Mouse (Mus musculus) spleen, adult 2 months (tissue): ENCODE measurements around the gene Serpinf1. TPM values are rescaled to one million over a fixed set of nuclear protein-coding genes. Genes with fewer than 3 reads are reported as not detected.

Source experiments
- DNase-seq, 2 experiments: peaks; one replicate each; pipeline versions ENCODE4 v3.0.0 to v3.0.0-alpha.2; 2012 to 2021; ENCODE audit warnings: low spot score in 2 of 2, low read depth in 1 of 2
- H3K27ac ChIP-seq: fragments of 200-500 bp; 2 replicates; pipeline ENCODE4 v1.5.1; 2012; ENCODE audit warnings: low read length, inconsistent platforms; ENCODE audit not compliant: insufficient read depth
- H3K27me3 ChIP-seq: fragments of 200-500 bp; 2 replicates; pipeline ENCODE4 v1.6.1; 2012; ENCODE audit warnings: mild to moderate bottlenecking, moderate library complexity, low read length, inconsistent platforms; ENCODE audit not compliant: control insufficient read depth, insufficient read depth
- H3K36me3 ChIP-seq: fragments of 200-500 bp; 2 replicates; pipeline ENCODE4 v1.6.1; 2012; ENCODE audit warnings: mild to moderate bottlenecking, low read length, inconsistent platforms; ENCODE audit not compliant: control insufficient read depth, insufficient read depth
- H3K4me1 ChIP-seq: fragments of 200-500 bp; 2 replicates; pipeline ENCODE4 v1.6.1; 2011; ENCODE audit warnings: inconsistent platforms; ENCODE audit not compliant: control insufficient read depth, insufficient read depth, insufficient read length
- H3K4me3 ChIP-seq: fragments of 200-500 bp; 2 replicates; pipeline ENCODE4 v1.5.1; 2011; ENCODE audit warnings: mild to moderate bottlenecking, inconsistent platforms; ENCODE audit not compliant: insufficient read depth, insufficient read length; ENCODE audit errors: extremely low read depth
- CTCF ChIP-seq: fragments of 200-500 bp; IDR thresholded peaks from 2 replicates; pipeline ENCODE4 v1.5.1; 2011; ENCODE audit warnings: mild to moderate bottlenecking, inconsistent platforms; ENCODE audit not compliant: insufficient read depth, insufficient read length, insufficient replicate concordance; ENCODE audit errors: extremely low read depth
- POLR2A ChIP-seq: fragments of 200-500 bp; IDR thresholded peaks from 2 replicates; pipeline ENCODE4 v1.6.1; 2011; ENCODE audit warnings: low read depth, low read length, inconsistent platforms
- WGBS: fragments of 180-500 bp; shearing (Covaris S2); methylation state at CpG from one replicate; pipeline ENCODE4 v1.1.7; 2018; 5-methylcytosine and 5-hydroxymethylcytosine counted together
- polyA plus RNA-seq: library from polyadenylated mRNA; depleted of rRNA; stranded (reverse); fragments of >200 nt; gene quantifications from 2 replicates; pipeline ENCODE4 v1.2.3, GENCODE M21; 2012

Gene Serpinf1
- polyA plus RNA-seq, 1 experiment: 9.7 TPM

- TF ChIP-seq POLR2A: no peak
- TF ChIP-seq CTCF: no peak
- no peak for DNase-seq
- peaks cover 30% of the 10 kb centered on the region for H3K36me3 ChIP-seq
- H3K27ac ChIP-seq: no peak overlapping the region
- H3K4me3 ChIP-seq: no peak overlapping the region
- no peaks in the 10 kb centered on the region for H3K27me3 ChIP-seq
- no peaks in the 10 kb centered on the region for H3K4me1 ChIP-seq
- 100% methylated on average over 3 of the region's 3 CpGs for WGBS
These were observed 17.4 kb upstream of the Serpinf1 start for GRCm38 (mm10) chr11:75439951-75440350.

DNA sequence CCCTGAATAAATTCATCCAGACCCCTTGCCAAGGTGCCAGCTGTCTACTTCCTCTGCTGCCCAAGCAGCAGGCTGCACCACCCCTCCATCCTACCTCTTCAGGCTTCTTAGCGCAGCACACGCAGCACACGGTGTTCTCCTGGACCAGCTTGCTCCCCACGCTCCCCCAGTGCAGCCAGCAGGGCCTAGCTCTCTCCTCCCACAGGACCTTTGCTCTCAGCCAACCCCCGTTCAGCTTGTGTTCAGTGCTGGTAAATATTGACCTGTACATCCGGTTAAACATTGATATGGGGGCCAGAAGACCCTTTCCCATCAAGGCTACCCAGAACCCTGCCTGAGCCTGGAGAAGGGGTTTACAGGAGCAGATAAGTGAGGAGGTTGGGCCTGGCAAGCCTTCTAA, 16.9 kb upstream of the Serpinf1 start, which contains the start of gene Serpinf2:
TSS of gene Serpinf2 (minus strand) at position 229 of the 400 bp plus-strand sequence.
- Histone ChIP-seq H3K27me3 (no peaks in the 10 kb centered on the region), H3K36me3 (peaks cover 24% of the 10 kb centered on the region), H3K27ac (no peak within 1 kb of the TSS), H3K4me3 (no peak within 1 kb of the TSS), H3K4me1 (no peaks in the 10 kb centered on the region)
- TF ChIP-seq CTCF (no peak), POLR2A (no peak)
- 83% methylated on average over 6 of the region's 6 CpGs for WGBS
- no peak for DNase-seq

DNA sequence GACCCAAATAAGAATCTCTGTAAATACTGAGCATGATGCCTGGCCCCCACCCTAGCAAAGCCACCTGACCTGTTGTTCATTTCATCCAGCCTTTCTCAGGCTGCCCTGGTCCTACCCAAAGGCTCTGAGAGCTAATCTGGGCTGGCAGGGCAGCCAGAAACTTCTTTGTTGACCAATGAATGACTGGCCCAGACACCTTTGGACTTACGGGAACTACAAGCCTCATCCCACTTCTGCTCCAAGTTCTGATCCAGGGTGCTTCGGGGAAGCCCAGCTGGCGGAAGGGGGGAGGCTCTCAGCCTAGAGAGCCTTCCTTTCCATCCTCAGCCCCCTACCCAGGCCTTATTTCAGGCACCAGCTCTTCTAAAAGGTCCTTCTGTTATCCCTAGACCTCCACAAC, 16.3 kb upstream of the Serpinf1 start:
- 93% methylated on average over 3 of the region's 3 CpGs for WGBS
- DNase-seq: no peak
- no peaks in the 10 kb centered on the region for H3K27me3 ChIP-seq
- H3K27ac ChIP-seq: no peak overlapping the region
- no peak overlapping the region for H3K4me3 ChIP-seq
- H3K36me3 ChIP-seq: peaks cover 19% of the 10 kb centered on the region
- H3K4me1 ChIP-seq: no peaks in the 10 kb centered on the region
- no peak for TF ChIP-seq CTCF
- no peak for TF ChIP-seq POLR2A

DNA sequence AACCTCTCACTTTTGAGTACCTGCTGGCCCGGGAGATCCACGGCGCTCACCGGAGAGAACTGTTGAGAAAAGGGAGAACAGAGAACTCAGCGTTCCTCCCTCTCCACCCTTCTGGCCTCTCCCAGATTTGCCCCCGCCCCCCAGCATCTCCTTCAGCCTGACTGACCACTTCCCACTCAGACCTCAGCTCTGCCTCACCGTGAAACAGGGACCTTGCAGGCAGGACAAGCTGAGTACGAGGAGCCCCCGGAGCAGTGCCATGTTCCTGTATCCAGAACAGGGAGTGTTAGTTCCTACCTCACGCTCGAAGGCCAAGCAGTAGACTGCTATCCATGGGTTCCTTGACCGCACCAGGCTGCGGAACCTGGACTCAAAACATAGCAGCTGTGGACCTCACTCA, 15.7 kb upstream of the Serpinf1 start:
- Histone ChIP-seq H3K36me3 (peaks cover 16% of the 10 kb centered on the region), H3K27me3 (no peaks in the 10 kb centered on the region), H3K27ac (no peak overlapping the region), H3K4me3 (no peak overlapping the region), H3K4me1 (no peaks in the 10 kb centered on the region)
- DNase-seq: no peak
- 82% methylated on average over 13 of the region's 13 CpGs for WGBS
- TF ChIP-seq POLR2A: no peak
- no peak for TF ChIP-seq CTCF

DNA sequence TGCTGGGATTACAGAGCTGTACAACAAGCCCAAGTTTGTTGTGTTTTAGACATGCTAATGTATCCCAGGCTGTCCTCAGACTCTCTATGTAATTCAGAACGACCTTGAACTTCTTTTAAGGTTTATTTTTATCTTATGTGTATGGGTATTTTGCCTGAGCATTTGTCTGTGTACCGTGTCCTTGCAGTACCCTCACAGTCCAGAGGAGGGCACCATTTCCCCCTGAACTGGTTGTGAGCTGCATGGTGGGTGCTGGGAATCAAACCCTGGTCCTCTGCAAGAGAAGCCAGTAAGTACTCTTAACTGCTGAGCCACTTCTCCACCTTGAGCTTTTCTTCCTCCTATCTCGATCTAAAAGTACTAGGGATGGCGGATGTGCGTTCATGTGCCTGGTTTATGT, 11.6 kb upstream of the Serpinf1 start:
- TF ChIP-seq POLR2A: no peak
- TF ChIP-seq CTCF: no peak
- WGBS: 90% methylated on average over 5 of the region's 5 CpGs
- no peaks in the 10 kb centered on the region for H3K27me3 ChIP-seq
- DNase-seq: no peak
- no peak overlapping the region for H3K4me3 ChIP-seq
- H3K27ac ChIP-seq: no peak overlapping the region
- no peaks in the 10 kb centered on the region for H3K36me3 ChIP-seq
- H3K4me1 ChIP-seq: no peaks in the 10 kb centered on the region; the same call in 1 of the 2 replicates

GRCm38 (mm10) chr11:75431307-75431706, 8.8 kb upstream of the Serpinf1 start:
- Histone ChIP-seq H3K27ac (no peak overlapping the region), H3K4me1 (no peaks in the 10 kb centered on the region; the same call in 1 of the 2 replicates), H3K36me3 (no peaks in the 10 kb centered on the region), H3K27me3 (no peaks in the 10 kb centered on the region), H3K4me3 (no peak overlapping the region)
- no peak for TF ChIP-seq CTCF
- WGBS: 88% methylated on average over 11 of the region's 11 CpGs
- no peak for DNase-seq

DNA sequence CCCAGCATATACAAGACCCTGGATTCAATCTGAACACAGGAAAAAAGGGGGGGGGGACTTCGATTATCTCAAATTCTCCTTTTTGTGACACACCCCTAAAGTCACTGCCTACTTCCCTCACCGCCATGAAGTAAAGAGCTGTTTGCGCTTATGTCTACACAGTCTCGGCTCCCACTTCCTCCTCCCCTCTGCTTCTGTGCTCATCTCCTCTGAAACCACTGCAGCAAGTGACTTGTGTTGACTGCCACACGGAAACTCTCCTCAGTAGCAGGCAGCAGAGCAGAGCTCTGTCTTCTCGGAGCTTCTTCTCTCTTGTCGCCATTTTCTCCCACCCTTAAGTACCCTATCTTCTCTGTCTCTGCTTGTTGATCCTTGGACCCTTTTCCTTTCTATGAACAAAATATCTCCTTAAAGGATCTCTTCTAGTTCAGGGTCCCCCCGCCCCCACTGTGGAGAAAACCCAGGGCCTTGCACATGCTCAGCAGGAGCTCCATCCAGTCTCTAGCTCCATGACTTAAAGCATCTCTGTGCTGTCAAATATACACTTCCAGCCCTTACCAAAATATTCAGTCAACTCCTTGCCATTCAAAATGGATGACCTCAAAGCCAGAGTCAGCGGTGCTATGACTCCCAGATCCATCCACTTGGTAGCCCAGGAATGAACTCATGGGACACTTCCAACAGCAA, 6.7 kb upstream of the Serpinf1 start:
- Histone ChIP-seq H3K27me3 (no peaks in the 10 kb centered on the region), H3K4me1 (no peaks in the 10 kb centered on the region; the same call in 1 of the 2 replicates), H3K4me3 (no peak overlapping the region), H3K36me3 (no peaks in the 10 kb centered on the region), H3K27ac (peak overlapping the region; percentile 62)
- DNase-seq: peak; percentile 63 to 66
- TF ChIP-seq CTCF (no peak), POLR2A (peak; percentile 36; the same call in 1 of the 2 replicates)
- WGBS: 23% methylated on average over 9 of the region's 9 CpGs
